Mouse (Mus musculus) spleen, adult 2 months (tissue): Measurements from ENCODE around the gene Tpm1. TPM values are rescaled to one million over a fixed set of nuclear protein-coding genes. Genes with fewer than 3 reads are reported as not detected.

Experiments
- DNase-seq, 2 experiments: peaks; one replicate each; pipeline versions ENCODE4 v3.0.0 to v3.0.0-alpha.2; 2012 to 2021; ENCODE audit warnings: low spot score in 2 of 2, low read depth in 1 of 2
- H3K27ac ChIP-seq: fragments of 200-500 bp; 2 replicates; pipeline ENCODE4 v1.5.1; 2012; ENCODE audit warnings: low read length, inconsistent platforms; ENCODE audit not compliant: insufficient read depth
- H3K27me3 ChIP-seq: fragments of 200-500 bp; 2 replicates; pipeline ENCODE4 v1.6.1; 2012; ENCODE audit warnings: mild to moderate bottlenecking, moderate library complexity, low read length, inconsistent platforms; ENCODE audit not compliant: control insufficient read depth, insufficient read depth
- H3K36me3 ChIP-seq: fragments of 200-500 bp; 2 replicates; pipeline ENCODE4 v1.6.1; 2012; ENCODE audit warnings: mild to moderate bottlenecking, low read length, inconsistent platforms; ENCODE audit not compliant: control insufficient read depth, insufficient read depth
- H3K4me1 ChIP-seq: fragments of 200-500 bp; 2 replicates; pipeline ENCODE4 v1.6.1; 2011; ENCODE audit warnings: inconsistent platforms; ENCODE audit not compliant: control insufficient read depth, insufficient read depth, insufficient read length
- H3K4me3 ChIP-seq: fragments of 200-500 bp; 2 replicates; pipeline ENCODE4 v1.5.1; 2011; ENCODE audit warnings: mild to moderate bottlenecking, inconsistent platforms; ENCODE audit not compliant: insufficient read depth, insufficient read length; ENCODE audit errors: extremely low read depth
- CTCF ChIP-seq: fragments of 200-500 bp; IDR thresholded peaks from 2 replicates; pipeline ENCODE4 v1.5.1; 2011; ENCODE audit warnings: mild to moderate bottlenecking, inconsistent platforms; ENCODE audit not compliant: insufficient read depth, insufficient read length, insufficient replicate concordance; ENCODE audit errors: extremely low read depth
- POLR2A ChIP-seq: fragments of 200-500 bp; IDR thresholded peaks from 2 replicates; pipeline ENCODE4 v1.6.1; 2011; ENCODE audit warnings: low read depth, low read length, inconsistent platforms
- WGBS: fragments of 180-500 bp; shearing (Covaris S2); methylation state at CpG from one replicate; pipeline ENCODE4 v1.1.7; 2018; 5-methylcytosine and 5-hydroxymethylcytosine counted together
- polyA plus RNA-seq: library from polyadenylated mRNA; depleted of rRNA; stranded (reverse); fragments of >200 nt; gene quantifications from 2 replicates; pipeline ENCODE4 v1.2.3, GENCODE M21; 2012

Tpm1 gene
- polyA plus RNA-seq, 1 experiment: 39.0 TPM

- no peaks in the 10 kb centered on the region for H3K4me1 ChIP-seq
- no peak overlapping the region for H3K27ac ChIP-seq
- H3K36me3 ChIP-seq: no peaks in the 10 kb centered on the region
- no peak overlapping the region for H3K4me3 ChIP-seq
- peak; percentile 58 to 70 for DNase-seq
- H3K27me3 ChIP-seq: no peaks in the 10 kb centered on the region
- 2% methylated on average over 6 of the region's 6 CpGs for WGBS
- TF ChIP-seq CTCF: peak; percentile 96
- no peak for TF ChIP-seq POLR2A
These were observed 48.2 kb downstream of the Tpm1 start for GRCm38 (mm10) chr9:67001050-67001449.

DNA sequence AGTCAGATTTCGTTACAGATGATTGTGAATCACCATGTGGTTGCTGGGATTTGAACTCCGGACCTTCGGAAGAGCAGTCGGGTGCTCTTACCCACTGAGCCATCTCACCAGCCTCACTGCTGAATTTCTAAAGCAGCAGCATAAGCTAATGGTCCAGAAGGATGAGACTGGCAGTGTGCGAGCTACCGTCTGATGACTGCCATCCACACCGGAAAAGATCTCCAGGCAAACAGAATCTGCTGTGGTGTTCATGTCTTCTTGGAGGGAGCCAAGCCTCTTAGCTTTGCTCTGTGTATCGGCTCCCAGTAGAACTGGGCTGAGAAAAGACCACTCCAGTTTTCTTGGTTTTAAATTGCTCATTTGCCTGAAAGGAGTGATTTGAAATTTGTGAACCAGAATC, 49.5 kb downstream of the Tpm1 start:
- Histone ChIP-seq H3K36me3 (no peaks in the 10 kb centered on the region), H3K27ac (no peak overlapping the region), H3K4me3 (no peak overlapping the region), H3K4me1 (no peaks in the 10 kb centered on the region), H3K27me3 (no peaks in the 10 kb centered on the region)
- no peak for DNase-seq
- TF ChIP-seq CTCF (no peak), POLR2A (no peak)
- 95% methylated on average over 8 of the region's 8 CpGs for WGBS

GRCm38 (mm10) chr9:66991750-66992410, 57.3 kb downstream of the Tpm1 start:
- TF ChIP-seq CTCF (no peak), POLR2A (no peak)
- WGBS: 60% methylated on average over 8 of the region's 8 CpGs
- no peak overlapping the region for H3K27ac ChIP-seq
- no peak for DNase-seq
- H3K4me1 ChIP-seq: no peaks in the 10 kb centered on the region
- no peak overlapping the region for H3K4me3 ChIP-seq
- H3K27me3 ChIP-seq: no peaks in the 10 kb centered on the region
- no peaks in the 10 kb centered on the region for H3K36me3 ChIP-seq

DNA sequence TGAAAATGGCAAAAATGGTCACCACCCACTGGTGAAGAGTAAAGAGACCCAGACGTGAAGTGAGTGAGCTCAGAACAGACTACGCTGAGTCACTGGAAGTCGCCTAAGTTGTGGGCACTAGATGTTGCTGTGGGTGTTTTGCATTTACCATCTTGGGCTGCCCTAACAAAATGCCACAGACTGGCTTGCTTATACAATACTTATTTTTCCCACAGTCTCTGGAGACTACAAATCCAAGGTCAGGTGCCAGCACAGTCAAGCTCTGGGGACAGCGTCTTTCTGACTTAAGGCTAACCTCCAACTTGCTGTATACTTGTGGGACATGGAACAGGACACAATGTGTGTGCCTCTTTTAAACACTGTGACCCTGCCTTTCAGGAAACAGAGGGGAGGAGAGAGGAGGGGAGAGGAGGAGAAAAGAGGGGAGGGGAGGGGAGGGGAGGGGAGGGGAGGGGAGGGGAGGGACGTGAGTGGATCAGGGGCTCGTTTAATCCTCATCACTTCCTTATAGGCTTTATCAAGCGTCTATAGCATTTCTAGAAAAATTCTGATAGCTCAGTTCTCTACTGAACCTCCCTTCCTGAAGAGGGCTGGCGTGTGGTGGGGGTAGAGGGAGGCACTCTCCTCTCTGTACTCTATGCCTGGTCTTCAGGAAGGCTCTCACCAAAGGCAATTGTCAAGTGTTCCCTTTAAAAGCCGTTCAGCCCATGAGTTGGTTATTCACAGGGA, 58.0 kb downstream of the Tpm1 start:
- no peaks in the 10 kb centered on the region for H3K36me3 ChIP-seq
- 33% methylated on average over 9 of the region's 9 CpGs for WGBS
- no peaks in the 10 kb centered on the region for H3K27me3 ChIP-seq
- no peak overlapping the region for H3K4me3 ChIP-seq
- no peak for DNase-seq
- H3K27ac ChIP-seq: no peak overlapping the region
- no peaks in the 10 kb centered on the region for H3K4me1 ChIP-seq
- TF ChIP-seq POLR2A (no peak), CTCF (no peak)

DNA sequence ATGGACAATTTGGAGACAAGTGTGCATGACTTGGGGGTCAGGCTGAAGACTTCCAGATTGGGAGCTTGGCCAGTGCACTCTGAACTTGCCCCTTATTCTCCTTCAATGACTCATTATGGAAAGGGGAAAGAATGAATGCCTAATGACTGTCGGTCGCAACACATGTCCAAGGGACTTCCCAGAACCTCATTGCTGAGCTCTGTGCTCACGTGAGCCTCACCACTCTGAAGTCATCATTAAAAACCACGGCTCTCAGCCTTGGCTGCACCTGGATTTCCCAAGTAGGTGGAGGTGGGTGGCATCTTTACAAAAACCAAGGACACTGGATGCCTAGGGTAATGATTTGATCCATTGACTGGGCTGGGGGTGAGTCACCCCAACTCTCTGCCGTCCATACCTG, 59.2 kb downstream of the Tpm1 start:
- Histone ChIP-seq H3K27ac (no peak overlapping the region), H3K4me1 (no peaks in the 10 kb centered on the region), H3K4me3 (no peak overlapping the region), H3K27me3 (no peaks in the 10 kb centered on the region), H3K36me3 (no peaks in the 10 kb centered on the region)
- no peak for TF ChIP-seq POLR2A
- TF ChIP-seq CTCF: no peak
- DNase-seq: no peak
- WGBS: 76% methylated on average over 5 of the region's 5 CpGs

DNA sequence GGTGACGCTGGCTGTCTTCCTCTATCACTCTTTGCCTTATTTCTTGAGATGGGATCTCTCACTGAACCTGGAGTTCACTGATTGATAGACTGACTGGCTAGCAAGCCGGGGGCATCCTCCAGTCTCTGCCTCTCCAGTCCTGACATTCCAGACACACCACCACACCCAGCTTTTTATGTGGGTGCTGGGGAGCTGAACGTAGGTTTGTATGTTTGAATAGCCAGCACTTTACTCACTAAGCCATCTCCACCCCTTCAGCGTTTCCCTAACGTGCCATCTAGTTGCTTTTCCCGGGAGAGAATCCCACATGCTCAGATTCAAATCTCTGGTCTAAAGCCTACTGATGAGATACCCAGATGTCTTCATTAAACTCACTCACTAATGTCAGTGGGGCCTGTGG, 59.6 kb downstream of the Tpm1 start:
- Histone ChIP-seq H3K27ac (no peak overlapping the region), H3K4me1 (no peaks in the 10 kb centered on the region), H3K36me3 (no peaks in the 10 kb centered on the region), H3K4me3 (no peak overlapping the region), H3K27me3 (no peaks in the 10 kb centered on the region)
- WGBS: 88% methylated on average over 6 of the region's 6 CpGs
- DNase-seq: no peak
- TF ChIP-seq POLR2A (no peak), CTCF (no peak)

GRCm38 (mm10) chr9:66988888-66989414, 60.3 kb downstream of the Tpm1 start:
- TF ChIP-seq POLR2A: no peak
- TF ChIP-seq CTCF: no peak
- Histone ChIP-seq H3K4me1 (no peaks in the 10 kb centered on the region), H3K36me3 (no peaks in the 10 kb centered on the region), H3K27me3 (no peaks in the 10 kb centered on the region), H3K4me3 (no peak overlapping the region), H3K27ac (no peak overlapping the region)
- no peak for DNase-seq
- 80% methylated on average over 6 of the region's 6 CpGs for WGBS
